Mouse (Mus musculus): ENCODE measurements around the gene Cnbd2.

Cnbd2 gene

DNA sequence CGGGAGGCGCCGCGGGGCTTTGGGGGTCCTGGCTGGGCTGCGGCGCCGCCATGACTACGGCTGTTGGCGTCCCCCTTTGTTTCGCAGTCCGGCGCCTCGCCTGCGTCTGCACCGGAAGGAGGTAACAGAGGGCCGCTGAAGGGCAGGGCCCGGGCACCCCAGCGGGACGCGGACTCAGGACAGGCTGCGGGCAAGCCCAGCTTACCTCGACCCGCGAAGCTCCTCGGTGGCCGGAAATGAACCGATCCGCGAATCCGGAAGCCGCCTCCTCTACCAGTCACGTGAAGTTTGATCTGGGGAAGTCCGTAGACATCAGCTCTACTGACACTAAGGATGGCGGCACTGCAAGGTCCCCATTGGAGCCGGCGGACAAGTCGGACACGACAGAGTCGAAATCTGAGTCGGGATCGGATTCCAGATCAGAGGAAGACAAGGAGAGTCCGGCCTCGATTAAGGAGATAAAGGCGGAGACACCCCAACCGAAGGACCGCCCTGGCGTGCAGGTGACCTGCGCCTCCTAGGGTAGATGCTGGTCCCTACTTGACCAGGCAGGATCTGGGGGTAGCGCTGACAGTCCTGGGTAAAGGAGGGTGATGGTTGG lies at the start of gene Cnbd2, which contains the start of gene Scand1:
Cnbd2 (plus strand) TSS at position 3 of the 601 bp plus-strand sequence.
Scand1 (minus strand) TSS at position 408 of the 601 bp plus-strand sequence.
- peak; percentile 90 for DNase-seq

DNA sequence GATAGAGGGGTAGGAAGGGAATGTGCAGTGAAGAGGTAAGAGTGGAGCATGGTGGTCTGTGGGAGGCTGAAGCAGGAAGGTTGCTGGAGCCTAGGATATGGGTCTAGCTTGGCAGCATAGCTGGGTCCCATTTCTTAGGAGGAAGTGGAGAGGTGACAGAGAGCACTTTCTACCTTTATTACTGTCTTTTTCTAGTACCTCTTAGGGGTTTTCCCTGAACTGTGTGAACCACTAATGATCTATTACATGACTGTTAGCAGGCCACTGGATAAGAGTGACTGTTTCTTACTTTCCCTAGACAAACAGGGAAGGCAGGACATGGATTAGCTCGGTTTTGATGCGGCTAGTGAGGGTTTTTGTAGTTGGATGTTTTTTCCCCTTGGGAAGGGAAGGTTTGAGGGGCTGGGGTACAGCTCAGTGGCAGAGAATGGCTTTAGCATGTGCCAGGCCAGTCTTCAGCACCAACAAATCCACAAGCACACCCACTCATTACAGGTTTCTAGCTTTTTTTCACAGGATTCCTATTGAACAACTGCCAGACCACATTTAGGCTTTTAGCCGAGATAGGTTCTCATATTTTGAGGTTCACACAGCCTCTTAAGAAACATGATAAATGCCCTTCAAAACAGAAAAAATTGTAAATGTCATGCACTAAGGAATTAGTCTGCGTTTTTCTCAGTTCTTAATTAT lies 48.8 kb upstream of the Cnbd2 start:
- no peak for DNase-seq

DNA sequence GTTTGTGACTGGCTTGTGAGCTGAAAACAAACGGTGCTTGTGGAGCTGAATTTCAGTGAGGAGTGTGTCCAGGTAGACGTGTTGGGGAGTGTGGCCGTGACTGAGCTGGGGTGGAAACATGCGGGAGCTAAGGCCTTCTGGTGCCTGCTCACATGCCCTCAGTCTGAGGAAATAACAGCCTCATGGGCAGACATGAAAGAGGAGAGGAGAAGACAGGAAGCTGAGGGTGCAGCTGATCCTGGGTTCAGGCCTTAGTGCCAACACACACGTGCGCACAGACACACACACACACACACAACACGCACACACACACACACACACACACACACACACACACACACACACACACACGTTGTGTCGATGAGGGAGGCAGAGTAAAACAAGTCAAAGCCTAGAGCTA lies 44.5 kb upstream of the Cnbd2 start:
- no peak for DNase-seq

DNA sequence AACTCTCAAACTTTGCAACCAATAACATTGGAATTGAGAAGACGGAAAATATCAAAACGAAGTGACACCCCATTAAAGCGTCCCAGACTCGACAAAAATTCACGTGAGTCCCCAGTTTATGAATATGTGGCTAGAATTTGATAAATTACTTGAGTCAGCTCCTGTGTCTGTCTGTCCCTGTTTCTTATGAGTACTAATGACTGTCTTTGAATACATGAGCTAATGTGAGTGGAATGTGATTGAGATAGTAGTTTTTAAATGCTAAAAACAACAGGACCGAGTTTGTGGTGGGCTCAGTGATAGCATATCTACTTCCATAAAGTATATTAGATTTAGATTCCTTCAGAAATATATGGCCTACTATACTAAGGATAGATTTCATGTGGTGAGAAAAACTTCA lies 39.5 kb upstream of the Cnbd2 start:
- no peak for DNase-seq

DNA sequence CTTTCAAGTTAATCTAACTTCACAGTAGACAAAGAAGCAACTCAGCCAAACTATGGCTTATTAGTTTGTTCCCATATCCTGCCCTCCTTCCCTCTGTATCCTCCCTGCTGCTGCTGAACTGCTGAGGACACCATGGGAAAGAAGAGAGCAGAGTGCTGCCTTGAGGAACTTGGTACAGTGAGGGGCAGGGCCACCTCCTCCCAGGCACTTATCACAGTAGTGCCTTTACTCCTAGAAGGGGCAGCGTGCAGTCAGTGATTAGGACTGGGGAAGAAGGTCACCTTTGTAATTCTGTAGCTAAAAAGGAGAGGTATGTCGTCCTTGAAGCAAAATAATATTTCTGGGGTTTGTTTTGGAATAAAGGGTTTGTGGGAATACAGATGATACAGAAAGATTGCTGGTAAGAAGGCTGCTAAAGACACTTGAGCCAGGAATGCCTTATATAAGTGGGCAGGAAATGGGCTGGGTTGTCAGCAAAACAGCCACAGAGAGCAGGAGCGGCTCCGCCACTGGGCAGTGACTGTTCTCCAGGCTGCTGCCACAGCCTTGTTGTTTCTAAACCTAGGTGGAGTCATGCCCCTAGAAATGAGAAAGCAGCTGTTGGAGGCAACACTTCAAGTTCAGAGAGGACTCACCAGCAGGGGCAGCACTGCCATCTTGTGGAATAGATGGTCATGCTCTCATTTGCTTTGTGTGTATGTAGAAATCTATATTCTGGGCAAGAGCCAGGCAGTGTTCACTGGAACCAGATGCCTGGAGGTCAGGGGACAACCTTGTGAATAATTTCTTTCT lies 33.7 kb upstream of the Cnbd2 start:
- peak; percentile 90 for DNase-seq

DNA sequence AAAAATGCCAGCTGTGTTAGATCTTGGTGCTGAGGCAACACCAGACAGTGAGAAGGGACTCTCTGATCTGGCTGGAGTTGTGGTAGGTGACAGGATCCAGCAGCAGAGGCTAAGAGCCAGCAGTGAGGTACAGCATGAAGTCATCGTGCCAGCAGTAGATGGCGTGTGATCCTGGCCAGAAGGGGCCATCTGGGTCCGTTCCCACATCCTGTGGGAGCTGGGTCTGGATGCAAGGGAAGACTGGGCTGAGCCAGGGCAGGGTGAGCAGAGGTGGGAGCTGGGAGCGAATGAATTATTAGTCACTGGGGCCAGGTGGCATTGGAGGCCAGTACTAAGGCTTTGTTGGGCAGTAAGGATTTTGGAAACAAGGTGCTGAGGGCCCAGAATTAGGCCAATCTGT lies 30.9 kb upstream of the Cnbd2 start:
- DNase-seq: no peak

DNA sequence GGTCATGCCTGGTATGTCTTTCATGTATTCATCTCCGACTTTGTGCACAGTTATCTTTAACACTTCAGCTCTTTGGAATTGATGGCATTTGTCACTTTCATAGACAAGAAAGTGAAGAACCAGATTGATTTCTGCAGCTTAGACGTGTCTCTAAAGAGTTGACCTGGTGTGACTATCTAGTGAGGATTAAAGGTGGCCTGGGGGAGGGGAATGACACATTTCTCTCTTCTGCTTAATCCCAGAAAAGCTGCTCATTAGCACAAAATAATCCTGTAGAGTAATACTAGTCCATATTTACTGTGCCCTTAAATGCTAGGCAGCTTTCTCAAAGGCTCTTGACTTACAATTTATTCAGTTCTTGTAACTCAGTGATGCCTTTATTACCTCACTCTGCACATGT lies 26.9 kb upstream of the Cnbd2 start:
- no peak for DNase-seq

DNA sequence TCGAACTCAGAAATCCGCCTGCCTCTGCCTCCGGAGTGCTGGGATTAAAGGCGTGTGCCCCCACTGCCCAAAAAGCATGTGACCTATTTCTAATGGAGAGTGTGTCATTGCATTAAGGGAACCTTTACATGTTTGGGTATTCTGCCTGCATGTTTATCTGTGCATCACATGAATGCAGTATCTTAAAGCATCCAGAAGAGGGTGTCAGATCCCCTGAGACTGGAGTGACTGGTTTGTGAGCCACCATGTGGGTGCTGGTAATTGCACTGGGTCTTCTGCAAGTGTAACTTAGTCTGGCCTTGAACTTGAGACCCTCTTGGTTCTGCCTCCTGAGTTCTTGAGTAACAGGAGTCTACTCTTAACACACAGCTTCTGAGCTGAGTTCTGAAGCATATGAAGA lies 25.4 kb upstream of the Cnbd2 start:
- no peak for DNase-seq

DNA sequence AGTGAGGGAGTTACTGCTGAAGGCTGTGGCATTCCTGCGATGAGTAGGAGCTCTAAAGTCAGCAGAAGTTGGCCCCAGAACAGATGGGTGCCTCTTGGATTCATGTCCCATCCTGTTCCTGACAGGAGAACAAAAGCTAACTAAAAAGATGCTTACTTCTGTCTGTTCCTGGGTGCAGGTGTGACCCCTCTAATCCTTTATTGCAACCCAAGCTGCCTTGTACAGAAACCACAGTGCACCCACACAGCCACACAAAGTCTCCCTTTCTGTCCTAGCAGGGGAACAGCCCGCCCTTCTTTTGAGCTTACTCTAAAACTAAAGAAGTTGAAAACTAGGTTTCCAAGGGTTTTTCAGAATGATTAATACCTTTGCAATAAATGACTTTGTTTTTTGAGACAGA lies 23.9 kb upstream of the Cnbd2 start:
- DNase-seq: no peak

DNA sequence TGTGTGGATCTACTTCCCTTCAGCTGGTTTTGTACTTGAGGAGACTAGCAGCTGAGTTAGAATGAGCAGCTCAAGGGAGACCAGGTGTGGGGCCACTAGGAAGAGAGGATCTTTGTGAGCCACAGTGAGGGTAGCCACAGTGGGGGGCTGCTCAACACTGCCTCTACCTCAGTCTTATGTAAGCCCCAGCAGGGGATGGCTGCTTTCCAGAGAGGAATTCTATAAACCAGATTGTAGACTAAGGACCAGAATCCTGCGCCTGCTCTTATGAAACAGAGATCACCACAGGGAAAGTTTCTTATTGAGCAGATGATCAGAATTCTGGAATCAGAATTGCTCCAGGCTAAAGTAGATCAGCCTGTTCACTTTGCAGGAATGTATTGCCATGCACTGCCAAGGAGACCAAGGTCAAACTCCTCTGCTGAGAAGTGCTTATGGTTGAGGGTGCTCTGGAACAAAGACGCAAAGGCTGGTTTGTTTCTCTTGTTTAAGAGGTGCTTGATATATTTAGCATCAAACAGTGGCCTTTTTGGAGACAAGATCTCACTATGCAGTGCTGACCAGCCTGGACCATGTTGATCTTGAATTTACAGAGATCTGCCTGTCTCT lies 22.4 kb upstream of the Cnbd2 start:
- DNase-seq: no peak

DNA sequence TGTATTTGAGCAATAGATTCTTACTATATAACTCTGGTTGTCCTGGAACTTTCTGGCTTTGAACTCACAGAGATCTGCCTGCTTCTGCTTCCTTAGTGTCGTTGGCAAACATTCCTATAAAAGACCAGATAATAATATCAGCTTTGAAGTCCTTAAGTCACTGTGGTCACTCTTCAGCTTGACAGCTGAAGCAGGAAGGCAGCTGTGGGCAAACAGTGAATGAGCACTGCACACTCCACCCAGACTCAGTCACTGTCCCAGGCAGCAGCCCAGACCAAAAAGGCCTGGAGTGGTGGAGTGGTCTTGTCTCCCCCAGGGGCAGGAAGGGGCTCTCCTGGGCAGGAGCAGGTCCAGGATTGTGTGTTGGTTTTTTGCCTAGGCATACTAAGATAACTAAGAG lies 20.1 kb upstream of the Cnbd2 start:
- DNase-seq: no peak

DNA sequence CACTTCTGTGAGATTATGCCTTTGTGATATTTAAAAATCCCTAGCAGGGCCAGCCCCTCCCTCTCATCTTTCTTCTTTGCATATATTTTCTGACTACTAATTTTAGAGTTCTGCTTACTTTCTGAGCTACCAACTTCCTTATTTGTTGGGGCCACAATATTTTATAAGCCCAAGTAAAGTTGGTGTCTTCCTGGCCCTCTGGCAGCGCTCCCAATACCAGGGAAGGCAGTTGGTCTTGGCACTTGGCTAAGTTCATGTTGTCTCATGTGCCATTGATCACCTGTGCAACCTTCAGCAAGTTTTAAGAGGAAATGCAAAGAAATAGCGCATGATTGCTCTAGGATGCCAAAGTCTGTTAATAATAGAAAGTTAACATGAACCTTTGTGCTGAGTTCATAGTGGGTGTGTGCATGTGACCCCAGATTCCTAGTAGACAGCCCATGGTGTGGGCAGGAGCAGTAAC lies 16.5 kb upstream of the Cnbd2 start:
- DNase-seq: peak; percentile 68

DNA sequence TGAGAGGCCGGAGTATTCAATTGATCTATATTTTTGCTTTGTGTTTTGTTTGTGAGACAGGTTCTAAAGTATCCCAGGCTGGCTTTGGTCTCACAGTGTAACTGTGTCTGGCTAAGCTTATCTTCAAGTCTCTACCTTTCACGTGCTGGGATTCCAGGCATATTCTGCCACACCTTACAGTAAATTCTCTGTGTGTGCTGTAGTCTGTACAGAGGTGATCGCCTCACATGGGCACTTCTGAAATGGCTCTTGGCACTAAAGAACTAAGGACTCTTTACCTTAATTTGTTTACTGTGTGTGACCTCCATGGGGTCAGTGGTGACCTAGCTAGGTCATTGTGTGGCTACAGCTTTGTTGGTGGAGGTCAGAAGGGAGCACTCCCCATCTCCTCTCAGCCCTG lies 15.9 kb upstream of the Cnbd2 start:
- DNase-seq: no peak

DNA sequence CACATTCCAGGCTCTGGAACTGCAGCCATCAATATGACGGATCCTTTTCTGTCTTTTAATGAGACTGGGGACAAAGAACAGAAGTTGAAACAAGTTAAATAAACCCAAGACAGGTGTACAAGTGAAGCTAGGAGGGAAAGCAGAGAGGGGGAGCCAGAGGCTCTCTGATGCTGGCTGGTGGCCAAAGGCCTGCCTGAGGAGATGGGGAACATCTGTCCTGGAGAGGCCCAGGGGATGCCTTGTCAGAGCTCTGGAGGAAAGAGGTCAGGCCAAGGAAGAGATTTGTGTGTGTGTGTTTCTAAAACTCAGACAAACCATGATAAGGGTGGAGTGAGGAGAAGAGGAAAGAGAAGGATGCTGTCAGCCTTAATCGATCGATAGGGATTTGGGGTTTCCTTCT lies 14.4 kb upstream of the Cnbd2 start:
- peak; percentile 84 for DNase-seq

DNA sequence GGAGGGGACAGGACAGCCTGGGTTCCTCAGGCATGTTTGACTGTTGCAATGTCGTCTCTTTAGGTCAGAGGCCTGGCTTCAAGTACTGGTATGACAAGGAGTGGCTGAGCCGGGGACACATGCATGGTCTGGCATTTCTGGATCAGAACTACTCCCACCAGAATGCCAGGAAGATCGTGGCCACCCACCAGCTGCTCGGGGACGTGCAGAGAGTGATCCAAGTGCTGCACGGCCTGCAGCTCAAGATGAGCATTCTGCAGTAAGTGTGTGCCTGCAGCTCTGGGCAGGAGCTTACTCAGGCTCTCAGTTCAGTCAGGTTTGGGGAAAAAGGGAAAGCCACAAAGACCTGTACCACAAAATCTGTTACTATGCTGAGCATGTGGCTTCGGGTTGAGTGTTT lies 13.6 kb upstream of the Cnbd2 start:
- DNase-seq: no peak

DNA sequence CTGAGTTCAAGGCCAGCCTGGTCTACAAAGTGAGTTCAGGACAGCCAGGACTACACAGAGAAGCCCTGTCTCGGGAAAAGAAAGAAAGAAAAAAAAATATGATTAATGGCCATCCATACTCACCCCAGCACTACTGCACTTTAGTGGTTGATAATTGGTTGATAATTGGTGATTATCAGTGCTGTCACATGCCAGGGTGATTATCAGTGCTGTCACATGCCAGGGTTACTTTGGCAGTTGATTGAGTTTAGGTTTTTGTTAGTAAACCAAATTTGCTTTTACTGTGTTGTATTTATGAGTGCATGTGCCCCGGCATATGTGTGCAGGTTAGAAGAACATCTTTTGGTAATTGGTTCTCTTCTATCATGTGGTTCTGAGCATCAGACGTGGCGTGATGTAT lies 10.0 kb upstream of the Cnbd2 start:
- no peak for DNase-seq

DNA sequence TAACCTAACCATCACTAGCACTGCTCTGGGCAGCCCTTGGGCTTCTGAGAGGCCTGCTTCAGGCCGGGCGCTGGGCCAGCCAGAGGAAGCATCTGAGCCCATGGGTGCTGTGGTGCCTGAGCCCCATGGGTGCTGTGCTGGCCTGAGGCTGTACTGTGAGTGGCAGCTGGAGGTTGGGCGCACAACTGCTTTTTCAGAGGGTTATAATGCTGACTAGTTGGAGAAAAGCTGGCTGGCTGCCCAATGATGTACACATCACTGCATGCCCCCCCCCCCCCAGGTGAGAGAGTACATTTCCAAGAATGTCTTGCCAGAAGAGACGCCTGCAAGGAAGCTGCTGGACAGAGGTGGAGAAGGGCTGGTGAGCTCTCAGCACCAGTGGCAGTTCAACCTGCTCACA lies 7.7 kb upstream of the Cnbd2 start:
- peak; percentile 77 for DNase-seq

DNA sequence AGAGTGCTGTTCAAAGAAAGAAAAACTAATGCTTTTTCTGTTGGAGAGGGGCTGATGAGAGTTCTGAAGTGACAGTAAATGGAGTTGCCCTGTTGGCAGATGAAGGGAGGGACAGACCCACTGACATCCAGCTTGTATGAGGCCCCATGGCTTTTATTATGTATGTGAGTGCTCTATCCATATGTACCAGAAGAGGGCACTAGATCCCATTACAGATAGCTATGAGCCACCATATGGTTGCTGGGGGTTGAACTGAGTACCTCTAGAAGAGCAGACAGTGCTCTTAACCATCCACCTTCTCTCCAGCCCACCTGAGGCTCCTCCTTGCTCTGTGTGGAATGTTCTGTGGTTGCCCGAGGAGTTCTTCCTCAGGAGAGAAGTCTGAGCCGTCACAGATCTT lies 6.3 kb upstream of the Cnbd2 start:
- DNase-seq: no peak

DNA sequence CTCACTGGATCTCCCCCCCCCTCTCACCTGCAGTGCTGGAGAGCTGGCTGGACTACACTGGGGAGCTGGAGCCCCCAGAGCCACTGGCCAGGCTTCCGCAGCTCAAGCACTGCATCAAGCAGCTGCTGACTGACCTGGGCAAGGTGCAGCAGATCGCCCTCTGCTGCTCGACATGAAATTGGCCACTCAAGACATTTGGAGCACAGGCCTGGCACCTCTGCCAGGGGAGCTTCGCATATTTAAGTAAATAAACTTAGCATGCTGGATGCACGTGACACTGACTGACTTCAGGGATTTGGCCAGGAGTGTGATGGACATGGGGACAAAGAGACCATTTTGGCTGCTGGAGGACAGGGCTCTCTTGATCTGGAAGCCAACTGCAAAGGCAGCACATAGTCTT lies 4.8 kb upstream of the Cnbd2 start:
- peak; percentile 58 for DNase-seq

DNA sequence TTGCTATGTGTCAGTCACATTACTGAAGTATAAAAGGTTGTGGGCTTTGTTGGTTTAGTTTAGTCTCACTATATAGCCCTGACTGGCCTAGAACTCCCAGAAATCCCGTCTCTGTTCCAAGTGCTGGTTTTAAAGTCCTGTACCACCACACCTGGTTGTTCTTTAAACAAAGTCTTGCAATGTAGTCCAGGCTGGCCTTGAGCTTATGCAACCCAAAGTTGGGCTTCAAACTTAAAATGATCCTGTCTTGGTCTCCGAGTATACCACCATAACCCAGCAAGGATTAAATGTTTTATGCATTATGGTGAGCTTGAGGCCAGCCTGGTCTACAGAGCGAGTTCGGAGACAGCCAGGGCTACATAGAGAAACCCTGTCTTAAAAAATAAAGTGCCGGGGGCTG lies 2.2 kb upstream of the Cnbd2 start:
- DNase-seq: no peak

DNA sequence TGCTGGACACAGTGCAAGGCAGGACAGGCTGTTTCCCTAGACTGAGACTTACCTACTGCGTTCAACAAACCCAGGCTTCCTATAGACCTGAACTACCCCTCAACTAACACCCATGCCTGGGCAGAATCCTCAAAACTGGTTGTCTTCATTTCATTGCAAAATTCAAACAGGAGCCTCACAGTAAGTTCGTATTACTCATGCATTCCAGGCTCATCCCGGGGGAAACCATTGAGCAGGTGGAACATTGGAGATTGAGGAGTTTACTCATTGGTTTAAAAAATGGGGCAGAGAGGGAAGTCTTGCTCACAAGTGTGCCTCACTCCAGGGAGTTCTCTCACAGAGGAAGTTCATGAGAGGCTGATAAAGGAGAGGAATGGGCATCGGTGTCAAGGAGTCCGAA lies 1.6 kb upstream of the Cnbd2 start:
- no peak for DNase-seq

DNA sequence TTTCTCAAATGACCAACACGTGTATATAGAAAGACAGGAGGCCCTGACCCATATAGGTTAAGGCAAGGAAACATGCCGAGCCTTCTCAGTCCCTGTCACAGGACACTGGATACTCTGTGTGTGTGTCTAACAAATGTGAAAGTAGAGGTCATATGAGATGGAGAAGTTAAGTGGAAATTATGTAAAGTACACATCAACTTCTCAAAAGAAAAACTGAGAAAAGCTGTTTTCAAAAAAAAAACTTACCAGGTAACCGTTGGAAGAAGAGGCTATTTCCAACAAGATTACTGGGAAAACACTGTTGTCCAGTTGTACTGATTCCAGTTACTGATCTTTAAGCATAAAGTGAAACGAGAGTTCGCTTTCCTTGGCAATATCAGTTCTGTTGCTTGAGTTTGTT lies 1.2 kb upstream of the Cnbd2 start:
- DNase-seq: no peak

DNA sequence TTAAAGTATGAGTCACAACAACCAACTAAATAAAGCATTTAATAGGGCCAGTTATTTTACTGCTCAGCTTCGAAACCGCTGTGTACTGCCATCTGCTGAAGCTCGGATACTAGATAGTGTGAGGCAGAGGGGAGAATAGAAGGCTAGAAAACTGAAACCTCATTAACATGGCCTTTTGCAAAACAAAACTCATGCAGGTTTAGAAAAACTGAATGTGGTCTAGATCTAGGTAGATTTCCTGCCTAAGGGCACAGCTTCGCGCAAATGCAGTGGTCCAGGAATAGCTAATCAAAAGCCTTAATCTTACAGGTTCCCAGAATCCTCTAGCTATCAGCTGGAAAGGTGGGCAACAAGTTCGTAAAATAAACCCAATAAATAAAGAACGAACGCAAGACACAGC lies 658 bp upstream of the Cnbd2 start:
- no peak for DNase-seq

DNA sequence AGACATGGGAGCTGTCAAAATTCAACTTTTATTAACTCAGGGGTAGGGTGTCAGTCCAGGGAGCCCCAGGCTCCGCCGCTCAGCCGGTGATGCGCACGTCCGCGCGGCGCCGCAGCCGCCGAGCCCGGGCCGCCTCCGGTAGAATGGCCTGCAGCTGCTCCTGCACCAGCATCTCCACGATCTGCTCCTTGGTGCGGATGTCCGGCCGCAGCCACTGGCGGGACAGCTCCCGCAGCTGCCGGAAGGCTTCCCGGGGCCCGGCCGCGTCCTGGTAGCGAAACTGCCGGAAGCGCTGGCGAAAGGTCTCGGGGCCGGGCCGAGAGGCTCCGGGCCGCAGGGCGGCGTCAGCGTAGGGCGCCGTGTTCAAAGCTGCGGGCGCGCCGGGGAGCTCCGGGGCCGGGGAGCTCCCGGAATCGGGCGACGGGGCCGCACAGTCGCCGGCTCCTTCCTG lies 233 bp upstream of the Cnbd2 start:
- DNase-seq: peak; percentile 86
